Mouse (Mus musculus): ENCODE data around the gene Srgap2.
"Not testable (repeated sequence)": the region's sequence is repeated elsewhere in the genome, so short reads cannot be mapped to it uniquely, and the experiment has no call there.

The Srgap2 gene

GRCm38 (mm10) chr1:131280280-131280679 lies 246.9 kb downstream of the Srgap2 start:
- DNase-seq = no peak

GRCm38 (mm10) chr1:131279456-131279776 lies 247.7 kb downstream of the Srgap2 start, which contains the start of gene Ikbke:
TSS of gene Ikbke (minus strand) at chr1:131279606.
- DNase-seq = no peak

GRCm38 (mm10) chr1:131278606-131279455 lies 248.3 kb downstream of the Srgap2 start:
- no peak for DNase-seq

- DNase-seq = no peak
These were observed 250.3 kb downstream of the Srgap2 start for GRCm38 (mm10) chr1:131276831-131277230.

- DNase-seq = no peak
These were observed 251.6 kb downstream of the Srgap2 start for GRCm38 (mm10) chr1:131275577-131275976.

GRCm38 (mm10) chr1:131274725-131275539 lies 252.2 kb downstream of the Srgap2 start:
- DNase-seq = no peak

GRCm38 (mm10) chr1:131269797-131270578 lies 257.2 kb downstream of the Srgap2 start:
- DNase-seq = peak; percentile 84

GRCm38 (mm10) chr1:131268776-131269175 lies 258.4 kb downstream of the Srgap2 start:
- no peak for DNase-seq

- DNase-seq = peak; percentile 39
These were observed 263.2 kb downstream of the Srgap2 start for GRCm38 (mm10) chr1:131263905-131264304.

- DNase-seq = peak; percentile 86
These were observed 266.9 kb downstream of the Srgap2 start for GRCm38 (mm10) chr1:131260309-131260656.

GRCm38 (mm10) chr1:131259632-131260308 lies 267.4 kb downstream of the Srgap2 start:
- DNase-seq = no peak

GRCm38 (mm10) chr1:131257288-131257687 lies 269.9 kb downstream of the Srgap2 start:
- DNase-seq = no peak

- DNase-seq = not testable (repeated sequence)
These were observed 274.5 kb downstream of the Srgap2 start for GRCm38 (mm10) chr1:131252516-131253250.

- peak; percentile 67 for DNase-seq
These were observed 280.4 kb downstream of the Srgap2 start for GRCm38 (mm10) chr1:131246433-131247395.

- peak; percentile 66 for DNase-seq
These were observed 281.2 kb downstream of the Srgap2 start for GRCm38 (mm10) chr1:131245926-131246325.

- DNase-seq = peak; percentile 70
These were observed 281.9 kb downstream of the Srgap2 start, which contains the start of gene Rassf5 for GRCm38 (mm10) chr1:131245089-131245856. TSS of gene Rassf5 (minus strand) at chr1:131245258.

- DNase-seq = peak; percentile 33
These were observed 282.5 kb downstream of the Srgap2 start for GRCm38 (mm10) chr1:131244536-131245088.

GRCm38 (mm10) chr1:131242956-131243355 lies 284.2 kb downstream of the Srgap2 start:
- no peak for DNase-seq

- no peak for DNase-seq
These were observed 287.5 kb downstream of the Srgap2 start for GRCm38 (mm10) chr1:131239576-131240193.
